Mouse (Mus musculus): Measurements from ENCODE around the gene Rwdd3. TPM values are rescaled to one million over a fixed set of nuclear protein-coding genes. Genes with fewer than 3 reads are reported as not detected.

The Rwdd3 gene
- 10 to 100 TPM; 12.8 to 13.5 TPM for total RNA-seq (2021)
- long read RNA-seq, experiment 1, partial matches to known transcripts = 7 of 12 reads
- long read RNA-seq, experiment 1, other reads (novel, unspliced or antisense) = 2 of 12 reads
- long read RNA-seq, experiment 2, partial matches to known transcripts = 2 of 6 reads
- long read RNA-seq, experiment 2, other reads (novel, unspliced or antisense) = 3 of 6 reads

DNA sequence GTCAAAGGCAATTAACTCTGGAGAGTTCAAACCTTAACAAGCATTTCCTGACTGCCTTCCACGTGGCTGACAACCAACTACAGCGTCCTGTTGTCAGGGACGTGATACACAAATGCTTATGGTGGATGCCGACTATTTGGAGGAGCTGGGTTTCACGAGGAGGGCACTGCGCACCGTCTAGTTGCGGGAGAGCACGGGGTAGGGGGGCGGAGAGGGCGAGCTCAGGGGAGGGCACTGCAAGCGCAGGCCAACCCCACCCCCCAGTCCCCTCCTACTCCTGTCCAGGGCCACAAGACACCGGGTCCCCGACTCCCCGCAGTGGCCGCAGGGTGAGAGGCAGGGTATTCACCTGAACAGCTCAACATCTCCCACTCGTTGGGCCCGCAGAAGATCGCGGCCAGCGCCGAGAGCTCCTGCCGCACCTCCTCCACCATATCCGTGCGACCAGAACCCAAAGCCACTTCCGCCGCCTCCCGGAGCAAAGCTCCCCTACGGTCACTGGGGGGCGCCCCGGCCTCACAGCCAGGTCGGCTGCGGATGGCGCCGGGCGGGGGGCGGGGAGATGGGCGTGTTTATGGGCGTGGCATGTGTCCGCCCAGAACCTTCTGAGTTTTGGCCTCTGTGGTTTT lies at the start of gene Rwdd3:
Rwdd3 (minus strand) TSS at position 453 of the 629 bp plus-strand sequence.
- DNase-seq (ENCODE audit: extremely low spot score in 1 of 2, low spot score in 2 of 2) = peak; percentile 90
- TF ChIP-seq CTCF (IDR thresholded peaks at IDR 0.05) = peak; percentile 88
- intact Hi-C loops (cut with DNase I) = loop anchor here (1.0 to 10.0 kb wide), 5 partner anchors 91 to 593 kb away; partner anchors contain the start of genes Alg14 and Cnn3
- Histone ChIP-seq H3K4me3 (peak within 1 kb of the TSS; percentile 66), H3K27ac (peak within 1 kb of the TSS; percentile 80; the same call in 1 of the 2 replicates)

DNA sequence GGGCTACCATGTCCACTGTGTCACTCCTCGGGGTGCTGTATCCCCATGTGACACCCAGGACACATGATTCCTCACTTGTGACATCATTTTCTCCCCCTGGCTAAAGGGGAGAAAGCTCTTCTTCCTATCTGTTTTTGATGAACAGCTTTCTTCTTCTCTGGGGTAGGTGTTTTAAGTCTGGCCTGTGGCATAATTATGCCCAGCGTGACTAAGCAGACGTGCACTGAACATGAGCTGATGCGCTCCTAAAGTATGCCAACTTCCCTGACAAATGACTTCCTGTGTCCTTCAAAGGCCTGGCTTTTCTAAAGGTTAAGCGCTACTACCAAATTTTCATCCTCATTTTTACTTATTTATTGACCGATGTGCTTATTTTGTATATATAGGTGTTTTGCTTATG lies 45.5 kb upstream of the Rwdd3 start:
- intact Hi-C loops (cut with DNase I) = no loop called here
- Histone ChIP-seq H3K4me3 (no peak overlapping the region), H3K27ac (no peak overlapping the region)
- no peak for TF ChIP-seq CTCF (IDR thresholded peaks at IDR 0.05)
- no peak for DNase-seq (ENCODE audit: extremely low spot score in 1 of 2, low spot score in 2 of 2)

DNA sequence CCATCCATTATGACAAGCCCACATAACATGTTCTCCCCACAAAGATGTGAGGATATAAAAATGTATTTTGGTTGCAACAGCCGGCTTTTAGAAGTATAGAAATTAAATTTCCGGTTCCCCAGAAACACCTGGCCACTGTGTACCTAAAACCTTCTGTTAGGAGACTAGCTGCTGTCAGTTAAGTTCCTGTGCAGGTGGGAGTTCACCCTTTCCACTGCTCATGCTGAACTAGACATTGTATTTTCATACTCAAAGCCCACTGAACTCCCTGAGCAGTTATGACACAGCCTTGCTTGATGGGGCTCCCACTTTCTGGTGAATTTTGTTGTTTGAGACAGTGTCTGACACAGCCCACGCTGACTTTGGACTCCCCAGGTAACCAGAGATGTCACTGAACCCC lies 42.0 kb upstream of the Rwdd3 start:
- Histone ChIP-seq H3K4me3 (no peak overlapping the region), H3K27ac (no peak overlapping the region)
- DNase-seq (ENCODE audit: extremely low spot score in 1 of 2, low spot score in 2 of 2) = no peak
- intact Hi-C loops (cut with DNase I) = no loop called here
- TF ChIP-seq CTCF (IDR thresholded peaks at IDR 0.05) = no peak

DNA sequence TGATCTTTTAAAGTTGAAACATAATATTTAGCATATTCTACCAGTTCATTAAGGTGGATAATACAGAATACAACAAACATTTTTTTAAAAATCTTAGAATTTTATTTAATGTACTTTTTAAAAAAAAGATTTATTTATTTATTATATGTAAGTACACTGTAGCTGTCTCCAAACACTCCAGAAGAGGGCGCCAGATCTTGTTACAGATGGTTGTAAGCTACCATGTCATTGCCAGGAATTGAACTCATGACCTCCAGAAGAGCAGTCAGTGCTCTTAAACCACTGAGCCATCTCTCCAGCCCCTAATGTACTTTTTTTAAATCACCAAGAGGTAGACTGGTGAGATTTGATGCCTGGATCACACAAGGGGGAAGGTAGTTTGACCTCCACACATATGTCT lies 40.7 kb upstream of the Rwdd3 start:
- Histone ChIP-seq H3K4me3 (no peak overlapping the region), H3K27ac (no peak overlapping the region)
- intact Hi-C loops (cut with DNase I) = no loop called here
- no peak for DNase-seq (ENCODE audit: extremely low spot score in 1 of 2, low spot score in 2 of 2)
- TF ChIP-seq CTCF (IDR thresholded peaks at IDR 0.05) = peak; percentile 33

DNA sequence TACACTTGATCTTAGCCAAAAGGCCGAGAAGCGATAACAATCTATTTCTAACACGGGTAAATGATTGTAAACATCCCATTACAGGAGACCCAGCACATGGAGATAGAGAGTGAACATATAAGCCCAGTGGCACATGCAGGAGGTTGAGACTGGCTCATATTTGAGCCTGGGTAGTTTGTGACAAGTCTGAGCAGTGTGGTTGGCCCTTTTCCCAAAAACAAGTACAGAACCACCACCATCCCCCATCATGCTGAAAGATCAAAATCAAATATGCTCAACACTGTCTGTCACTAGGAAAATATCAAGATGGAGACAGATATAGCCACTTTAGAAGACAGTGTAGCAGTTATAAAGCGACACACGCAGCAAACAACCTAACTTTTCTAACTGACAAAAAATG lies 37.5 kb upstream of the Rwdd3 start:
- no peak for DNase-seq (ENCODE audit: extremely low spot score in 1 of 2, low spot score in 2 of 2)
- H3K27ac ChIP-seq = no peak overlapping the region
- no peak for TF ChIP-seq CTCF (IDR thresholded peaks at IDR 0.05)
- no peak overlapping the region for H3K4me3 ChIP-seq
- intact Hi-C loops (cut with DNase I) = no loop called here

DNA sequence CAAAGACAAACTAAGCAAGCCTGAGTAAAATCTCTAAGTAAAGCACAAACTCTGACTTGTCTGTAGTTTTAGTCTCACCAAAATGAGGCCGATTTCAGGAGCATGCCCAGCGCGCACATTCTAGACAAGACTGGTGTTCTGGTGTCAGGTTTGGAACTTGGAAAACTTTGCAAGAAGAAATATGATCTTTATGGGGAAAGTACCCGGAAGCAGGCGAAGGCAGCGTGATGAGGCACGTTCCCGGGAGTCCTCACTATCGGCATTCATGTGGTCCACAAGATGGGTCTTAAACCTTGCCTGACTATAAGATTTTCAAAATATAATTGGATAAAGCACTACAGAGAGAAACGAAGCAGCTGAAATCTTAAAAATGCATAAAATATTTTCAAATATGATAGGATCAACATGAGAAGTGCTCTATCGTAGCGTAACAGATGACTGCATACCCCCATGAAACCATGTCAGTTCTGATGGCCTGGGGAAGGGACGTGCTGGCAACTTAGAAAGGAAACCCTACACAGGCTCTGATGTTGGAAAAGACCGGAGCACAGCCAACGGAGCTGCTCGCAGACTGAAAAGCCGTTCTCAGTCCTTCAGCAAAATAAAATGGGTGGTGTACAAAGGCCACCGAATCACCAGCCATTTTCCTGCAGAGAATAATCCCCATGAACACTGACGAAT lies 34.8 kb upstream of the Rwdd3 start:
- no peak for DNase-seq (ENCODE audit: extremely low spot score in 1 of 2, low spot score in 2 of 2)
- intact Hi-C loops (cut with DNase I) = no loop called here
- TF ChIP-seq CTCF (IDR thresholded peaks at IDR 0.05) = no peak
- H3K27ac ChIP-seq = no peak overlapping the region
- no peak overlapping the region for H3K4me3 ChIP-seq

DNA sequence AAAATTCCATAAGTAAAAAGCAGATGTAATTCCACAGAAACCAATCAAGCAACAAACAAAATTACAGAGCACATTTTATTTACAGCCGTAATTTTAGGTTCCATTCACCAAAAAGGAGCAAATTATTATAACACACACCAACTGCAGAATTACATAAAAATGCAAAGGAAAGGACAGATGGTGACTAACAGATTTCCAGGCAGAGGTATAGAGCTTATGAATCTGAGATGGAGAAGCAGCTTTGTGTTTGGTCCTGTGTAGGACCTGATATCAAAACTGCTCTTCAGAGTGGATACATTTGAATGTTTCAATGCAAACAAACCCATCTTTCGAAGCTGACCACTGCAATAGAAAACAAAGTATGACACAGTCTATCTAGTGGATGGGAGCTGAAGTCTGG lies 31.1 kb upstream of the Rwdd3 start:
- DNase-seq (ENCODE audit: extremely low spot score in 1 of 2, low spot score in 2 of 2) = no peak
- intact Hi-C loops (cut with DNase I) = no loop called here
- Histone ChIP-seq H3K27ac (no peak overlapping the region), H3K4me3 (no peak overlapping the region)
- no peak for TF ChIP-seq CTCF (IDR thresholded peaks at IDR 0.05)

DNA sequence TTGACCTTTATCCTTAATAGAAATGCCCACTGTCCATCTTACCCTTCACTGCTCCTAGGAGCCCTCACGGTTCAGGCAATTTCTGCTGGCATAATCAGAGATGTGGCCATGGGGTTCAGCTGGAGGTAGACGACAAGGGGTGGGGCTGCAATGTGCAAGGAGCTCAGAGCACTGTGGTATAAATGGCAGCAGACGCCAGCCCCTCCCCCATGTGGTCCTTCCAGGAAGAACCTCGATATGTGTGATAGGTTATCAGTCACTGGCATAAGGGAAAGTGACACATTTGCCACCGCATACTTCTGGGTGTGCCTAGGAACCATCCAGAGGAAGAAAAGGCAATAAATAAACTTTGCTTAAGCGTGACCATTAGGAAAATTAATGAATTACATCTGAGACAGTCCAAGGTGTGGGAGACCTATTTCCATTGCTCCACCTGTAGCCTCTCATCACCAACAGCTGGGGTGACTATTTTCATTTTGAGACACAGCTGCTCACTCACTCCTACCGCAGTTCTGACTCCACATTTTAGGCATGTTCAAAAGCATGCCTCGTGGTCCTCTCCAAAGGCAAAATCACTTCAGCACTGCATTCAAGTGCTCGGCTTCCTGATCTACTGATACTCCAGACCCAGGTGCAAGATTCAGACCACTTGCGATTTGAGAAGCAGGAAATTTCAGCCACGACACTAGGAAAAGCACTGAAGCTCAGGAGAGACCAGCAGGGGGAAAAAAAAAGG lies 29.7 kb upstream of the Rwdd3 start:
- intact Hi-C loops (cut with DNase I) = no loop called here
- Histone ChIP-seq H3K4me3 (no peak overlapping the region), H3K27ac (no peak overlapping the region)
- no peak for DNase-seq (ENCODE audit: extremely low spot score in 1 of 2, low spot score in 2 of 2)
- TF ChIP-seq CTCF (IDR thresholded peaks at IDR 0.05) = no peak

DNA sequence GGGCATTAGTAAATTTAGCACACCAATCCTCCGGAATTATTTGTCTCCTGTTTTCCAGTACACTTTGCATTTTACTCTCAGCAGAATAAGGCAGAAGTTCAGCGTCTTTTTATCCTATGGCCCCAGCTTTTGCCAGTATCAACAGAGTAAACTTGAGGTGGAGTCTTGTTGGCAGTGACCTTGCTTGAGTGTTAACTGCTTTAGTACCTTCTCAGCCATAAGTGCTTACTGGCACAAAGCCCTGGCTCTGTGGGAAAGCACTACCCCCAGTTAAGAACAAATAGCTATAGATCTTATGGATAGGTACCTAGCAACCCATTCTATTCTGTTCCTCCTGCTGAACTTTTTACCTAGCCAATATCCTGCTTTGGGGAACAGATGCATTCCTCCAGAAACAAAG lies 17.7 kb upstream of the Rwdd3 start:
- Histone ChIP-seq H3K4me3 (no peak overlapping the region), H3K27ac (no peak overlapping the region)
- intact Hi-C loops (cut with DNase I) = no loop called here
- TF ChIP-seq CTCF (IDR thresholded peaks at IDR 0.05) = no peak
- no peak for DNase-seq (ENCODE audit: extremely low spot score in 1 of 2, low spot score in 2 of 2)

DNA sequence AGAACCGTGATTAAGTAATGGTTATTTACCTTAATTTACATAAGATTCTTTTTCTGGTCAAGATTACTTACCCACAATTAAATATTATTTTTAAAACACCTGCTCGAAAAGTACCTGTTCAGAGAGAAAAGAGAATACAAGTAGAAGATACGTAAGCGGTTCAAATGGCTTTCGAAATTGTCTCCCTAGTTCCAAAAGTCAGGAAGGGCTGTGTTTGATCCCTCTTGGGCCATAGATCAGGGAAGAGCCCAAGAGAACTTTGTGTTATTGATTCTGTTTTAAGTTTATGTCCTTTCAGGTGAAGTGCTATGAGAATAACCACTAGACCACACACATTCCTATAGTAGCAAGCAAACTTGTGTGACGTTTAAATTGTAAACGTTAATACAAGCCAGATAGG lies 16.0 kb upstream of the Rwdd3 start:
- intact Hi-C loops (cut with DNase I) = no loop called here
- H3K27ac ChIP-seq = no peak overlapping the region
- DNase-seq (ENCODE audit: extremely low spot score in 1 of 2, low spot score in 2 of 2) = no peak
- H3K4me3 ChIP-seq = no peak overlapping the region
- no peak for TF ChIP-seq CTCF (IDR thresholded peaks at IDR 0.05)

DNA sequence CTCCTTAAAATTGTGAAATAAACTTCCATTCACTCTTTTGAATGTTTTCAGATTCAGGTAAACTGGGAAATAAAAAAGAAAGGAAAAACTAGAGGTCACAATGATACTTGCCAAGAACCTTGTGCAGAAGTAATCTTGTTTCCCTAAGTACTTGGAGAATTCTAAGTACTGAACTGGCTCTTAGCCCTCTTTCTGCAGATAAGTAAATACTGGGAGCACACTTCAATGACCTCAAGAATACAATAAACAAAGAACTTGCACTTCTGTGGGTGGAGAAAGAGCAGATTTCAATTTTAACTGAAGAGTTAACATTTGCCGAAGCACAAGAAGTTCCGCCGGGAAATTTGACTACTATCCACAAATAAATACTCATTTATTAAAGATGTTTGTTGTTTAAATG lies 15.4 kb upstream of the Rwdd3 start:
- no peak for TF ChIP-seq CTCF (IDR thresholded peaks at IDR 0.05)
- no peak for DNase-seq (ENCODE audit: extremely low spot score in 1 of 2, low spot score in 2 of 2)
- H3K4me3 ChIP-seq = no peak overlapping the region
- H3K27ac ChIP-seq = no peak overlapping the region
- intact Hi-C loops (cut with DNase I) = no loop called here

DNA sequence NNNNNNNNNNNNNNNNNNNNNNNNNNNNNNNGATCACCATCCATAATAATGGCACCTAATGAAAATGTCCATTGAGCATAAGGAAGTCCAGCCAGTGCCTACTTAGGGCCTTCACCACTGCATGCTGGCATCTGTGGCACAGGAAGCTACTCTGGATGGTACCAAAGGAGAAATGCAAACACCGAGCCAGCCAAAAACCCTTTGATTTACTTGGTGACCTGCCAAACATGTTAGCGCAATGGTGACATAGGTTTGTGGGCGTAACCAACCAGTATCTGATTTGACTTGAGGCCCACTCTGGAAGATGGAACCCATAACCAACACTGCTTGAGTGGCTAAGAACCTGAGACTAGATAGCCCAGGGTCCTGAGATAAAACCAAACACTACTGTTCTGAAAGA lies 13.7 kb upstream of the Rwdd3 start:
- H3K4me3 ChIP-seq = no peak overlapping the region
- no peak for DNase-seq (ENCODE audit: extremely low spot score in 1 of 2, low spot score in 2 of 2)
- intact Hi-C loops (cut with DNase I) = no loop called here
- TF ChIP-seq CTCF (IDR thresholded peaks at IDR 0.05) = no peak
- H3K27ac ChIP-seq = no peak overlapping the region

Measured in left cerebral cortex, adult 2 months (tissue).